ENCODE assay signal across 20 mouse cellular contexts in genomic region chr4:154936542-154937255, GRCm38 (mm10). TPM values are rescaled to one million over a fixed set of nuclear protein-coding genes. Genes with fewer than 3 reads are reported as not detected.
A peak's percentile ranks its signal among the peaks of the same experiment; 100 is the strongest.
DNase-seq lines count a peak whose midpoint lies in the region; ATAC-seq and TF ChIP-seq lines count a peak whose summit lies in the region.
"Had no signal": no experiment of that assay in that cellular context is flagged by ENCODE, and none has a peak within 500 bp of the region (broad histone marks: within the 10 kb centered on the region; RNA-seq: fewer than 3 reads in every experiment).

No protein-coding gene starts in this region.

- DNase-seq in spleen, adult 2 months (ENCODE audit: low read depth in 1 of 2, low spot score in 2 of 2) = peak in 1 of 2 experiments; percentile 64
- DNase-seq in spleen, postnatal 4 days (ENCODE audit: low spot score in 2 of 2) = no peak
- peak; percentile 52 to 71 for DNase-seq in thymus, adult 18-20 months
- no peak for DNase-seq in cerebellum, adult 8-10 months
- no peak for DNase-seq in cerebellum, adult 2 months
- DNase-seq: cerebellum, adult 9-11 months; embryo, embryonic 11 days; liver; lung, adult 2 months; right cerebral cortex, postnatal 25 days had no signal

- H3K36me3 ChIP-seq in spleen, adult 2 months (ENCODE audit: control insufficient read depth, insufficient read depth, low read length) = no peaks in the 10 kb centered on the region
- H3K36me3 ChIP-seq: heart, embryonic 15.5 days; stomach, embryonic 15.5 days had no signal

- WGBS in spleen, adult 2 months = 40% methylated on average over 8 of the region's 8 CpGs
- 47% methylated on average over 8 of the region's 8 CpGs for WGBS in bone marrow, adult 2 months
- 58% methylated on average over 8 of the region's 8 CpGs for WGBS in cerebellum, adult 2 months

- H3K27me3 ChIP-seq in spleen, adult 2 months (ENCODE audit: control insufficient read depth, insufficient read depth, low read length) = no peaks in the 10 kb centered on the region
- H3K27me3 ChIP-seq in cerebellum, adult 2 months (ENCODE audit: control insufficient read depth, insufficient read depth, low read length) = no peaks in the 10 kb centered on the region
- H3K27me3 ChIP-seq: stomach, embryonic 15.5 days had no signal

- H3K4me1 ChIP-seq in spleen, adult 2 months (ENCODE audit: control insufficient read depth, insufficient read depth, insufficient read length) = peaks cover 10% of the 10 kb centered on the region
- peaks cover 17% of the 10 kb centered on the region for H3K4me1 ChIP-seq in bone marrow, adult 2 months (ENCODE audit: control insufficient read depth, insufficient read depth, low read length)
- H3K4me1 ChIP-seq in cerebellum, adult 2 months (ENCODE audit: control insufficient read depth, insufficient read depth, low read length) = no peaks in the 10 kb centered on the region
- H3K4me1 ChIP-seq: heart, embryonic 15.5 days; stomach, embryonic 15.5 days had no signal

- no peak for ATAC-seq in megakaryocyte-erythroid progenitor cell, adult 5-6 weeks (replicated peaks; ENCODE audit: low FRiP score, low TSS enrichment, poor library complexity, severe bottlenecking)
- ATAC-seq: forebrain, embryonic 14.5 days; intestine, embryonic 16.5 days had no signal

- H3K27ac ChIP-seq in spleen, adult 2 months (ENCODE audit: insufficient read depth, low read length) = peak overlapping the region; percentile 90
- peak overlapping the region; percentile 18 for H3K27ac ChIP-seq in bone marrow, adult 2 months (ENCODE audit: control insufficient read depth, insufficient read depth, low read depth, low read length, poor library complexity)
- H3K27ac ChIP-seq in cerebellum, adult 2 months (ENCODE audit: insufficient read depth, low read length) = no peak overlapping the region
- H3K27ac ChIP-seq: heart, embryonic 15.5 days; kidney, postnatal 0 days; stomach, embryonic 15.5 days had no signal

- TF ChIP-seq CTCF in spleen, adult 2 months (IDR thresholded peaks at IDR 0.05; ENCODE audit: extremely low read depth, insufficient read depth, insufficient read length, insufficient replicate concordance) = no peak
- no peak for TF ChIP-seq CTCF in bone marrow, adult 2 months (IDR thresholded peaks at IDR 0.05; ENCODE audit: control insufficient read depth, insufficient read depth, low read length)
- TF ChIP-seq CTCF in cerebellum, adult 2 months (IDR thresholded peaks at IDR 0.05; ENCODE audit: borderline replicate concordance, insufficient read depth, low read depth, low read length) = no peak

- H3K4me3 ChIP-seq in spleen, adult 2 months (ENCODE audit: extremely low read depth, insufficient read depth, insufficient read length) = no peak overlapping the region
- H3K4me3 ChIP-seq in bone marrow, adult 2 months (replicated peaks; ENCODE audit: control insufficient read depth, low read depth, low read length) = no peak overlapping the region
- H3K4me3 ChIP-seq in cerebellum, adult 2 months (replicated peaks; ENCODE audit: insufficient read depth, low read depth, low read length) = no peak overlapping the region
- H3K4me3 ChIP-seq: heart, embryonic 15.5 days; myocyte; stomach, embryonic 15.5 days had no signal

- TF ChIP-seq POLR2A in spleen, adult 2 months (IDR thresholded peaks at IDR 0.05; ENCODE audit: low read depth, low read length) = no peak
- TF ChIP-seq POLR2A in bone marrow, adult 2 months (IDR thresholded peaks at IDR 0.05; ENCODE audit: borderline replicate concordance, control insufficient read depth, low read depth, low read length) = no peak
- no peak for TF ChIP-seq POLR2A in cerebellum, adult 2 months (IDR thresholded peaks at IDR 0.05; ENCODE audit: borderline replicate concordance, insufficient read depth, low read length)

RNA-seq across cellular contexts. Expression of gene Tnfrsf14, which starts 8.3 kb away (rescaled TPM):
- polyA plus RNA-seq in spleen, adult 2 months (2012; rRNA removed) = 210 and 232 TPM in 2 replicates
- polyA plus RNA-seq in bone marrow, adult 2 months (2011; ENCODE audit: insufficient read depth, insufficient read length, low replicate concordance, missing spikeins) = 155 and 183 TPM in 2 replicates
- polyA plus RNA-seq in cerebellum, adult 2 months (2012; rRNA removed) = 0.80 and 1.3 TPM in 2 replicates
- total RNA-seq in megakaryocyte-erythroid progenitor cell, adult 5-6 weeks (2014; fragmentation: Nextera tagmentation) = 133 and 270 TPM in 2 replicates
- total RNA-seq in megakaryocyte-erythroid progenitor cell, adult 5-6 weeks (2017) = 78.8 and 149 TPM in 2 replicates
- polyA plus RNA-seq: forebrain, embryonic 14.5 days had no signal

RNA-seq across cellular contexts. Expression of gene Hes5, which starts 24.0 kb away (rescaled TPM):
- 5.4 and 10.5 TPM in 2 replicates for polyA plus RNA-seq in spleen, adult 2 months (2012; rRNA removed)
- not detected in 2 replicates for polyA plus RNA-seq in bone marrow, adult 2 months (2011; ENCODE audit: insufficient read depth, insufficient read length, low replicate concordance, missing spikeins)
- polyA plus RNA-seq in cerebellum, adult 2 months (2012; rRNA removed) = 4.6 and 4.8 TPM in 2 replicates
- total RNA-seq in megakaryocyte-erythroid progenitor cell, adult 5-6 weeks (2014; fragmentation: Nextera tagmentation) = not detected in 2 replicates
- total RNA-seq in megakaryocyte-erythroid progenitor cell, adult 5-6 weeks (2017) = not detected in 2 replicates
- total RNA-seq: adrenal gland, adult 18-20 months; granulocyte monocyte progenitor cell, adult 5-6 weeks had no signal
- polyA plus RNA-seq: lung, adult 2 months; myocyte had no signal

RNA-seq across cellular contexts. Expression of gene Pank4, which starts 27.2 kb away (rescaled TPM):
- 58.0 and 69.5 TPM in 2 replicates for polyA plus RNA-seq in spleen, adult 2 months (2012; rRNA removed)
- 29.7 and 30.3 TPM in 2 replicates for polyA plus RNA-seq in bone marrow, adult 2 months (2011; ENCODE audit: insufficient read depth, insufficient read length, low replicate concordance, missing spikeins)
- 84.6 and 85.5 TPM in 2 replicates for polyA plus RNA-seq in cerebellum, adult 2 months (2012; rRNA removed)
- 71.5 and 97.3 TPM in 2 replicates for total RNA-seq in megakaryocyte-erythroid progenitor cell, adult 5-6 weeks (2014; fragmentation: Nextera tagmentation)
- total RNA-seq in megakaryocyte-erythroid progenitor cell, adult 5-6 weeks (2017) = 34.6 and 35.9 TPM in 2 replicates

RNA-seq across cellular contexts. Expression of gene Fam213b, which starts 37.8 kb away (rescaled TPM):
- polyA plus RNA-seq in spleen, adult 2 months (2012; rRNA removed) = 22.2 and 33.6 TPM in 2 replicates
- 16.6 and 32.5 TPM in 2 replicates for polyA plus RNA-seq in bone marrow, adult 2 months (2011; ENCODE audit: insufficient read depth, insufficient read length, low replicate concordance, missing spikeins)
- polyA plus RNA-seq in cerebellum, adult 2 months (2012; rRNA removed) = 171 and 180 TPM in 2 replicates
- total RNA-seq in megakaryocyte-erythroid progenitor cell, adult 5-6 weeks (2014; fragmentation: Nextera tagmentation) = 1.6 TPM in 1 of 2 replicates, not detected in the other
- 0.94 and 1.1 TPM in 2 replicates for total RNA-seq in megakaryocyte-erythroid progenitor cell, adult 5-6 weeks (2017)

Comparison
In these comparisons a context has a peak if more than half of its experiments do, and no peak if none do; other contexts are left out.
1. DNase-seq: peak in thymus, adult 18-20 months (2 of 2); none in spleen, postnatal 4 days (0 of 2), cerebellum, adult 8-10 months (single experiment) and cerebellum, adult 2 months (0 of 2).
2. RNA of gene Tnfrsf14, which starts 8.3 kb away (polyA plus RNA-seq): 210 to 232 TPM in spleen, adult 2 months and 155 to 183 TPM in bone marrow, adult 2 months; 0.80 to 1.3 TPM in cerebellum, adult 2 months; every median in the first group is over 10 times any median in the second.